Mouse (Mus musculus) forelimb bud, embryonic 11.5 days (tissue): ENCODE results near the gene Emsy.

Experiments
- DNase-seq: peaks from one replicate; pipeline ENCODE4 v3.0.0-alpha.2; 2012; ENCODE audit warnings: low read depth, low spot score

The Emsy gene

DNA sequence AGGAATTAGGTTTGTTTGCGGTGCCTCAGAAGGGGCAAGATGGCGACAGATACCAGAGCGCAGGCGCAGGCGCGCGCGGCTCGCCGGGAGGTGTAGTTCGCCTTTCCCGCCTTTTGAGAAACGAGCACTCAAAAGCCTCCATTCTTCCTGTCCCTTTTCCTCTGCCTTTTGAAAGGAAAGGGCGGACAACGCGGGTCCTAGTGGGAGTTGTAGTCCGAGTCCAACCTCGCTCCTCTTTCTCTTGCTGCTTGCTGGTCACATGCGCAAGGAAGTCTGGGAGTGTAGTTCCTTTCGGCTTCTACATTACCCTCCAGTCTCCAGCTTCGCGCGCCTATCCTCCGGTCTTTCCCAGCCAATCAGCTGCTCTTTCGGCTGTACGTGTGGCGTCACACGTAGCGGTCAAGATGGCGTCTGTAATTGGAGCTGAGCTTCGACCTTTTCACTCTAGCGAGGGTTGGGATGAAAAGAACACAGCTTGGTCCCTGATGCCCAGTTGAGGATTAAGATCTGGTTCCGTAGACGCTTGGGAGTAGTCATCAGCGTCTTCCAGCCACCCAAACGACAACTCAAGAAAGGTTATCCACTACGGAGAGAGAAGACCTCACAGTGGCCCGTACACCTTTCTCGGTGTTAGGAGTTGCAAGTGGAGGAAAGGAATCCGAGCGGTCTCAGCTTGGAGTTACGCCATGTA is at the start of gene Emsy:
Gene Emsy (minus strand): TSS at position 253 of the 691 bp plus-strand sequence.
- DNase-seq: peak; percentile 99

DNA sequence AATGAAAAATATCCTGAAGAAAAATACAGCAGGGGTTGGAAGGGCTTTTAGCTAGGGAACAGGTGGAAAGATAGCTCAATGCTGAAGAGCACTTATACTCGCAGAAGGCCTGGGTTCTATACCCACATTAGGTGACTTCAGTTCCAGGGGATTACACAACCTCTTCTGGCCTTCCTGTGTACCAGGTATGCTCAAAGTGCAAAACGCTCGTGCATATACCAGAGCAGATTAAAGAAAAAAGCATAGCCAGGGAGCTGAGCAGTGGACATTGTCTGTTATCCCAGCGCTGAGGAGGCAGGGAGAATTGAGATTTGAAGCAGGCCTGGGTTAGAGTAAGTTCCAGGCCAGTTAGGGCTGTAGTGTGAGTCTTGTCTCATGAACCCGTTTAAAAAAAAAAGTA is 47.7 kb upstream of the Emsy start:
- DNase-seq: no peak

- no peak for DNase-seq
These were observed 46.8 kb upstream of the Emsy start for GRCm38 (mm10) chr7:98703365-98703881.

GRCm38 (mm10) chr7:98702283-98703240 is 46.0 kb upstream of the Emsy start, which contains the start of gene Thap12:
Gene Thap12 (plus strand): TSS chr7:98703103.
- peak; percentile 98 for DNase-seq

DNA sequence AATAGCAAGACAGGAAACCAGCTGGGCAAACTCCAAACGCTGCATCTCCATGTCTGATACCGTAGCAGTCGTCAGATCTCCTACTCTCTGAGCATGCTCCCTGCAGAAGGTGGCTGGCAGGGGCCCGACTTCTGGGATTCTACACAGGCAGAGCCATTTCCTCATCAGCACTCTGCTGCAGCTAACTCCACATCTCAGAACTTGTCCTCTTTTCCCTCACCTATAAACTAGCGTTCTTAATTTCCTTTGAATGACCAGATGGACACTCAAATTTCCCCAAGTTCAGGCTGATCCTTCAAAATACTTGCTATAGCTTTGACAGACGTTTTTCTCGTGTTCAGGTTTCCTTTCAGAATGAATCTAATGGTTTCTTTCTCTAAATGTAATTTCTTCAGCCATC is 45.2 kb upstream of the Emsy start:
- no peak for DNase-seq

GRCm38 (mm10) chr7:98698590-98698989 is 42.0 kb upstream of the Emsy start:
- DNase-seq: no peak

DNA sequence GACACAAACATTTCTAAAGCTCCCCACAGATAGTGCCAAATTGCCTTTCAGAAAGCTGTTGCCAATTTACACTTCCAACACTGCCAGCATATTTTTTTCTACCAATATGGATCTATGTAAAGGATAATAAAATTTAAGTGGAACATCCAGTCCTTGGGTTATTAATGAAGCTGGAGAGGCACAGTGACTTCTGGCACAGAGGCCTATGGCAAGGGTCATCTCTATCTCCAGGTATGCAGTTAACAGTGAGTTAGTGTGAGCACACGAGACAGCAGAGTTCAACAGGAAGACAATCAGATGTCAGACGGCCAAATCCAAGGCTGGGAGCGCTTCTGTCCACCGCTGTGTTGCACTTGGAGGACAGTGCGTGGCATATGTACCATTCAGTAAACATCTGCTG is 41.5 kb upstream of the Emsy start:
- DNase-seq: no peak

DNA sequence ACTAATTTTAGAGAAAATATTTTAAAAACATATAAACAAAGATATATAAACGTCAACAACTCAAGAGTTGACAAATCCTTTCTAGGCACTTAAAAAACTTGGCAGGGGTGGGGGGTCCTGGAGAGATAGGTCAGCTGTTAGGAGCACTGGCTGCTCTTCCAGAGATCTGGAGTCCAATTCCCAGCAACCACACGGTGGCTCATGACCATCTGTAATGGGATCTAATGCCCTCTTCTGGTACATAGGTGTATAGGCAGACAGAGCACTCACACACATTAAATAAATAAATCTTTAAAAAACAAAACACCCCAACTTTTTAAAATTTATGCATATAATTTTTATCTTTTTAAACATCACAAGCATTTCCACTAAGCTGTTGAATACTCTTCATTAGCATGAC is 40.9 kb upstream of the Emsy start:
- no peak for DNase-seq

- no peak for DNase-seq
These were observed 37.5 kb upstream of the Emsy start for GRCm38 (mm10) chr7:98694046-98694445.

- DNase-seq: no peak
These were observed 36.4 kb upstream of the Emsy start for GRCm38 (mm10) chr7:98692761-98693546.

DNA sequence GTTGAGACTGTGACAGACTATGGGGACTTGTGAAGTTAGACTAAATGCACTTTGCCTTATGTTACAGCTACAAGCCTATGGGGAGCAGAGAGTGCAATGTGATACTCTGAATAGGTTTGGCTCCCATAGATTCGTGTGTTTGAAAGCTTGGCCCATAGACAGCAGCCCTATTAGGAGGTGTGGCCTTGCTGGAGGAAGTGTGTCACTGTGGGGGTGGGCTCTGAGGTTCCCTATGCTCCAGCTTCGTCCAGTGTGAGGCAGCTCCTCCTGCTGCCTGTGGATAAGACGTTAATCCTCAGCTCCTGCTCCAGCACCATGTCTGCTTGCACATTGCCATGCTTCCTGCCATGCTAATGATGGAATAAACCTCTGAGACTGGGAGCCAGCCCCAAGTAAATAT is 34.2 kb upstream of the Emsy start:
- no peak for DNase-seq

DNA sequence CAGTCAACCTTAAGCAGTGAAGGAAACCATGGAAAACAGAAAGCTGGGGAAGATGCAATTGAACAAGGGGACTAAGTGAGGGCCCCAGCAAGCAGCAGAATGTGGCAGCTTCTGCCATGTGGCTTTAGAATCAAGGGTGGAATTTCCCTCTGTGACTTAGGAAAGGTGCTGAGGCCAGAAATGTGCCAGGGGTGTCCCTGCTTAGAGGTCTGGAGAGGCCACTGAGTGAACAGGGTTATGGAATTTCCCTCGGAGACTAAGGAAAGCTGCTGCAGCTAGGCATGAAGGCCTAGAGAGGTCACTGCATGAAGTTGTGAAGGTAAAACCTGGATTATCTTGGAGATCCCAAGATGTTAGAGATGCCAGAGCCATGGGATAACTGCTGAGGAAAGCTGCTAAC is 33.5 kb upstream of the Emsy start:
- no peak for DNase-seq

- peak; percentile 75 for DNase-seq
These were observed 29.3 kb upstream of the Emsy start for GRCm38 (mm10) chr7:98685895-98686294.

DNA sequence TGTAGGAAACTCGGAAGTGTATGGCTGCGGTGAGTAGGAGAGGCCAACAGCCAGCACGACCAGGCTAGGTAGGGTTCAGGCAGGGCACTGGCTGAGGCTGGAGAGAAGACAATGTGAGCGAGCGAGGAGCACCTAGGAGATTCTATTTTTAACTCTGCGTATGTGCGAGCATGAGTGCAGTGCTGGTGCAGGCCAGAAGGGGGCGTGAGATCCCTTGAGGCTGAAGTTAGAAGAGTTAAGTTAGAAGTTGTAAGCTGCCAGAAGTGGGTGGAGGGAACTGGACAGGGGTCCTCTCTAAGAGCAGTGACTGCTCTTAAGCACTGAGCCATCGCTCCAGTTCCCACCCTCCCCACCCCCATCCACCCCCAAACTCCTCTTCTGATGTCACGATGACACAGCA is 26.2 kb upstream of the Emsy start:
- no peak for DNase-seq

DNA sequence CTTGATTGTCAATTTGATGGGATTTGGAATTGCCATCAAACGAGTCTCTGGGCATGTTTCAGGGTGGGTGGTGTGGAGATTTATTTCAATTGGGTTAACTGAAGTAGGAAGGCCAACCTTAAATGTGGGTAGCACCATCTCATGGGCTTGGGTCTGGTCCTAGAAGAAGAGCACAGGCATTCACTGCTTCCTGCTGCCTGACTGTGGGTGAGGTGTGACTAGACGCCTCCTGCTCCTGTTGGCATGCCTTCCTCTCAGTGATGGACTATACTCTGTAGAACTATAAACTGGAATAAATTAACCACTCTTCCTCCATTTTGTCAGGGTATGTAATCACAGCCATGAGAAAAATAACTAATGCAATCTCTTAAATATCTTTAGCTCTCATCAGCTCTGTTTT is 24.1 kb upstream of the Emsy start:
- DNase-seq: no peak

DNA sequence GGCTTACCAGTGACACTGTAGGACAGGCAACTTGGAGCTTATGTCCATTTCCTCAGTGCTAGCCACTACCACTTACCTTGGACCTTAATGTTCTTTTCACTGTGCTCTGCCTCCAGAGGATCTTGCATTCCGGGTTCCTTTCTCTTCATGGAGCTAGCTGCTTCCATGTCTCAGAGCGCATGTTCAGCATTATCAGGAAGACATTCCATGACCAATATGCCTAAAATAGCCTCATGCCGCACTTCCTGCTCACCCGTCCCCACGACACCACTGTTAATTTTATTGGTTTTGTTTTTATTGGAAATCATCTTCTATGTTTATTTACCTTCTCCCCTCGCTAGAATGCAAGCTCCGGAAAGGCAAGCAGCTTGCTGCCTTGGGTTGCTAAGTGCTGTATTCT is 21.9 kb upstream of the Emsy start:
- DNase-seq: no peak

GRCm38 (mm10) chr7:98677511-98677910 is 20.9 kb upstream of the Emsy start:
- DNase-seq: no peak

- no peak for DNase-seq
These were observed 17.8 kb upstream of the Emsy start for GRCm38 (mm10) chr7:98674344-98674743.

- peak; percentile 75 for DNase-seq
These were observed 15.8 kb upstream of the Emsy start for GRCm38 (mm10) chr7:98672241-98672955.

DNA sequence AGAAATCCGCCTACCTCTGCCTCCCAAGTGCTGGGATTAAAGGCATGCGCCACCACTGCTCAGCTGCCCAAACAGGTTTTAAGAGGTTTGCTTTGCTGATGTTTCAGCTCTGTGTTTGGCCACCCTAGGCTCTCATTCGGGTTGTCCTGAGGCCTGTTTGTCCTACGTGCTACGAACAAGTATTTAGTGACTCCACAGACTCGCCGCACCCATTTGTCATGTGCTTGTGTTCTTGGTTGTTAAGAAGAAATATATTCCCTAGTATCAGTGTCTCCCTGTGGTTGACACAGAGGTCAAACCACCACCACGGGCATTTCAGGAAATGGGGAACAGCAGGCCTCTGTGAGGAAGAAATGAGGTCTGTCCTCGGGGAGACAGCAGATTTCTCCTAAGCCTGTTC is 14.8 kb upstream of the Emsy start:
- DNase-seq: no peak

DNA sequence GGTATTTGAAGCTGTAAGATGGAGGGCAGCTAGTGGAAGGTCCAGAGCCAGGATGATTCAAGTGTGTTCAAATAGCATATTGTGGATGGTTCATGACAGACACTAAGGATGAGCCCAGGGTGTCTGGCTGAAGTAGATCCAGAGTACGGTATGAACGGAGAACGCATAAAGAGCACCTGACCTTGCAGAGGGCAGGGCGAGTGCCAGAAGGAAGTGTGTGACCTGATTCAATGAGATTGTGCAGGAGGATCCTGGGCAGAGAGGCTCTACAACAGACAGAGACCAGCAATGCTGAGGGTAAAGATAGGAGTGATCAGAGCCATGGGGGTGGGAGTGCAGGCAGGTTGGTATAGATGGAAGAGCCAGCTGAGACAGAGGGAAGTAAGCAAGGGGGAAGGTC is 14.2 kb upstream of the Emsy start:
- no peak for DNase-seq
